Mouse (Mus musculus): ENCODE results near the gene Slco3a1. TPM values are rescaled to one million over a fixed set of nuclear protein-coding genes. Genes with fewer than 3 reads are reported as not detected.

The Slco3a1 gene
- polyA plus RNA-seq, 1 experiment from 2014 or later, result 1.2 TPM

DNA sequence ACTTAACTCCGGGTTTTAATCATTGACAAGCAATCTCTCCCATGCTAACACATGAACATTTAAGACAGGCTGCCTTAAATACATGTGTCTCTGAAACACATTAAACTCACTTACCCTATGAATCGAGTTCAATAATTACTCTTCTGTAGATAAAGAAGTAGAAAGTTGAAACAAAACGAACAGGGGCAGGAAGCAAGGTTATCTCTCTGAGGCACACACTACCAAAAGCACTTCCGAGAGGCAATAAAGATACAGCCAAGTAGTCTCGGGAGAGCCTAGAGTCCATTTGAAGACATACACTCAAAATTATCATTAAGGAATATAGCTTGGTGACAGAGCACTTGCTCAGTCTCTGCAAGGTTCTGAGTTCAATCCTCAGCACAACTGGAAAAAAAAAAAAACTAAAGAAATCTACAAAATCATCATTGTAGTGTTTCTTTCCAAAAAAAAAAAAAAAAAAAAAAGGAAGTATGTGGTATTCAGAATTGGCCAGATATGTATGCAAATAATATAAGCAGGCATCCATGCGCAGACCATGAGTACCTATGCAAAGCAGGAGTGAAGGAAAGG lies 5.5 kb downstream of the Slco3a1 start:
- Histone ChIP-seq H3K4me2 (no peak overlapping the region), H3K9ac (no peak overlapping the region), H3K4me1 (replicated peaks) (peaks cover 7% of the 10 kb centered on the region; the same call in 1 of the 2 replicates), H3K4me3 (replicated peaks) (no peak overlapping the region), H3K27me3 (peaks cover 29% of the 10 kb centered on the region), H3K27ac (no peak overlapping the region), H3K9me3 (replicated peaks) (no peaks in the 10 kb centered on the region), H3K36me3 (no peaks in the 10 kb centered on the region)
- WGBS (ENCODE audit: insufficient replicate concordance), result 16% methylated on average over 6 of the region's 6 CpGs
- DNase-seq (no peak), ATAC-seq (ENCODE audit: low read depth) (no peak)

DNA sequence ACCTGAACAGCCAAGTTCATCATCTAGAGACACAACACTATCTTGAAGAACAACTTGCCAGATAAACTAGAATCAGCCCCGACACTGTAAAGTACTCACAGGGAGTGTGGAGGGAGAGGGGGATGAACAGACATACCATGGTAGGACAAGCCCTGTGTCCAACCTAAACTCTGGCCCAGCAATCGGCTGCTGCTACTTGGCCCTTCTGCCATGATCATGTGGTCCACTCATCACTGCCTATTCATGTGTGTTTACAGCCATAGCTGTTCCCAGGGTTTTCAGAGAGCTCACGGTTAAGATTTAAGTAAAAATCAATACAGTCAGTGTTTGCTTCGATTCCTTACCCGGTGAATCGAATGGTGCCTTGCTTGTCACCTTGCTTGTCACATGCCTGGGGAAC lies 7.9 kb downstream of the Slco3a1 start:
- Histone ChIP-seq H3K4me1 (replicated peaks) (peaks cover 4% of the 10 kb centered on the region; the same call in 1 of the 2 replicates), H3K4me2 (no peak overlapping the region), H3K27ac (no peak overlapping the region), H3K4me3 (replicated peaks) (no peak overlapping the region), H3K9me3 (replicated peaks) (no peaks in the 10 kb centered on the region), H3K9ac (no peak overlapping the region), H3K36me3 (no peaks in the 10 kb centered on the region), H3K27me3 (peaks cover 4% of the 10 kb centered on the region)
- DNase-seq (no peak), ATAC-seq (ENCODE audit: low read depth) (no peak)
- 70% methylated on average over 6 of the region's 6 CpGs for whole genome bisulfite sequencing (ENCODE audit: insufficient replicate concordance)

- no peak overlapping the region for H3K27ac ChIP-seq
- no peak for ATAC-seq (ENCODE audit: low read depth)
- no peaks in the 10 kb centered on the region for H3K9me3 ChIP-seq (replicated peaks)
- DNase-seq, result no peak
- no peak overlapping the region for H3K4me2 ChIP-seq
- H3K9ac ChIP-seq, result no peak overlapping the region
- no peaks in the 10 kb centered on the region for H3K27me3 ChIP-seq
- no peak overlapping the region for H3K4me3 ChIP-seq (replicated peaks)
- WGBS (ENCODE audit: insufficient replicate concordance), result 69% methylated on average over 6 of the region's 6 CpGs
- peaks cover 4% of the 10 kb centered on the region; the same call in 1 of the 2 replicates for H3K4me1 ChIP-seq (replicated peaks)
- no peaks in the 10 kb centered on the region for H3K36me3 ChIP-seq
Observed at GRCm38 (mm10) chr7:74545498-74545990, 9.0 kb downstream of the Slco3a1 start.

DNA sequence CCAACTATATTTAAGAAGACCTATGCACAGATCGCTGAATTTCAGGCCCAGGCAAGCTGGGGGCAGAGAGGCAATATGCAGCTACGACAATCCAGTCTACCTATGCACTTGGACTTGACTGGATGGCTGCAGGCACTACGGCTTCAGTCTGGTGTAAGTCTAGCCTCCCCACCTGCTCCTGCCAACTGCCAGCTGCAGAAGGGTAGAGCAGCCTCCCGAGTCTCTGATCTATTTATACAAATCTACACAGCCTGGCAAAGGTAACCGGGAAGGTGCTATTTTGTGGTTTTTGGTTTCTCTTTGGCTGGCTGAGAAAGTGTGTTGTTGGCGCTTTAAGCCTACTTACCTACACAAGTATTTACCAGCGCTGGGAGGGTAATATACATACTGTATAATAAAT lies 10.3 kb downstream of the Slco3a1 start:
- H3K4me2 ChIP-seq, result no peak overlapping the region
- 61% methylated on average over 7 of the region's 7 CpGs for WGBS (ENCODE audit: insufficient replicate concordance)
- no peaks in the 10 kb centered on the region for H3K4me1 ChIP-seq (replicated peaks)
- H3K36me3 ChIP-seq, result no peaks in the 10 kb centered on the region
- no peaks in the 10 kb centered on the region for H3K27me3 ChIP-seq
- H3K27ac ChIP-seq, result no peak overlapping the region
- DNase-seq (no peak), ATAC-seq (ENCODE audit: low read depth) (no peak)
- no peak overlapping the region for H3K4me3 ChIP-seq (replicated peaks)
- H3K9ac ChIP-seq, result no peak overlapping the region
- no peaks in the 10 kb centered on the region for H3K9me3 ChIP-seq (replicated peaks)

- Histone ChIP-seq H3K36me3 (no peaks in the 10 kb centered on the region), H3K27me3 (no peaks in the 10 kb centered on the region), H3K4me3 (replicated peaks) (no peak overlapping the region), H3K4me1 (replicated peaks) (no peaks in the 10 kb centered on the region), H3K9me3 (replicated peaks) (no peaks in the 10 kb centered on the region), H3K4me2 (no peak overlapping the region), H3K27ac (no peak overlapping the region), H3K9ac (no peak overlapping the region)
- no peak for DNase-seq
- ATAC-seq (ENCODE audit: low read depth), result no peak
- 56% methylated on average over 4 of the region's 4 CpGs for WGBS (ENCODE audit: insufficient replicate concordance)
Observed at GRCm38 (mm10) chr7:74541958-74542357, 12.6 kb downstream of the Slco3a1 start.

DNA sequence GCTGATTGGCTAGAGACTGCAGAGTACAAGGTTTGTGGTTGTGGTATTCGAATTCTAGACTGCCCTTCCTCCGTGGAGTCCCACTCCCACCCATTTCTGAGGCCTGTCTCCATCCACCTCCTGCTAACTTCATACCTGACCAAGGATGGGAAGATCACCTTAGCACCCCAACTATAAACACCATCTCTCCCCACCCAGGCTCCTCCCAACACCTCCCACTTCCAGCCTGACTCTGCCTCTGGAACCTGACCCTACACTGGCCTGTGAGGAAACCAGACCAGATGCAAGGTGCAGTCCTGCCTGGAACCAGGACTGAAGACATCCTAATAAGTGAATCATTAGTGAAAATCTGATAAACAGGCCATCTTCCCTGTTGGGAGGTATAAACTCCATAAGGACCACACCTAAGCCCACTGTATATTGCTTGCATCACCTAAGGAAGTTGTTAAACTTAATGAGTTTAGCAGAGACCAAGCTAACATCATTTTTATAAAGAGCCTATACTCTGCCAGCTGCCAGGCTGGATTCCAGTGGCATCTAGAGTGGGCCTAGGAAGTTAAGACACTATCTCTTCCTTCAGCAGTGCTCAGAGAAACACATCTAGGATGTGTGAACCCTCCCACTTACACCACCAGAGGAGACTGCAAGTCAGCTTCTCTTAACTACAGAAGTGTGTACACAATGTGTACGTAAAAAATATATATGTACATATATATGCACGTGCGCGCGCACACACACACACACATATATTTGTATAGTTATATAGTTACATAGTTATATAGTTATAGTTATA lies 13.5 kb downstream of the Slco3a1 start:
- WGBS (ENCODE audit: insufficient replicate concordance), result 75% methylated on average over 7 of the region's 7 CpGs
- H3K36me3 ChIP-seq, result no peaks in the 10 kb centered on the region
- H3K4me3 ChIP-seq (replicated peaks), result no peak overlapping the region
- DNase-seq, result no peak
- H3K4me2 ChIP-seq, result no peak overlapping the region
- H3K27me3 ChIP-seq, result no peaks in the 10 kb centered on the region
- H3K4me1 ChIP-seq (replicated peaks), result no peaks in the 10 kb centered on the region
- ATAC-seq (ENCODE audit: low read depth), result no peak
- H3K9ac ChIP-seq, result no peak overlapping the region
- no peaks in the 10 kb centered on the region for H3K9me3 ChIP-seq (replicated peaks)
- no peak overlapping the region for H3K27ac ChIP-seq

- Histone ChIP-seq H3K4me2 (no peak overlapping the region), H3K4me3 (replicated peaks) (no peak overlapping the region), H3K27ac (no peak overlapping the region), H3K36me3 (no peaks in the 10 kb centered on the region), H3K9ac (no peak overlapping the region), H3K27me3 (no peaks in the 10 kb centered on the region), H3K4me1 (replicated peaks) (no peaks in the 10 kb centered on the region), H3K9me3 (replicated peaks) (no peaks in the 10 kb centered on the region)
- no peak for DNase-seq
- no peak for ATAC-seq (ENCODE audit: low read depth)
- WGBS (ENCODE audit: insufficient replicate concordance), result 64% methylated on average over 4 of the region's 4 CpGs
Observed at GRCm38 (mm10) chr7:74536186-74536585, 18.4 kb downstream of the Slco3a1 start.

- Histone ChIP-seq H3K9ac (no peak overlapping the region), H3K4me2 (no peak overlapping the region), H3K36me3 (no peaks in the 10 kb centered on the region), H3K27me3 (no peaks in the 10 kb centered on the region), H3K4me1 (replicated peaks) (peaks cover 9% of the 10 kb centered on the region), H3K9me3 (replicated peaks) (no peaks in the 10 kb centered on the region), H3K4me3 (replicated peaks) (no peak overlapping the region), H3K27ac (no peak overlapping the region)
- WGBS (ENCODE audit: insufficient replicate concordance), result 58% methylated on average over 7 of the region's 7 CpGs
- DNase-seq (no peak), ATAC-seq (ENCODE audit: low read depth) (no peak)
Observed at GRCm38 (mm10) chr7:74531468-74532097, 23.0 kb downstream of the Slco3a1 start.

DNA sequence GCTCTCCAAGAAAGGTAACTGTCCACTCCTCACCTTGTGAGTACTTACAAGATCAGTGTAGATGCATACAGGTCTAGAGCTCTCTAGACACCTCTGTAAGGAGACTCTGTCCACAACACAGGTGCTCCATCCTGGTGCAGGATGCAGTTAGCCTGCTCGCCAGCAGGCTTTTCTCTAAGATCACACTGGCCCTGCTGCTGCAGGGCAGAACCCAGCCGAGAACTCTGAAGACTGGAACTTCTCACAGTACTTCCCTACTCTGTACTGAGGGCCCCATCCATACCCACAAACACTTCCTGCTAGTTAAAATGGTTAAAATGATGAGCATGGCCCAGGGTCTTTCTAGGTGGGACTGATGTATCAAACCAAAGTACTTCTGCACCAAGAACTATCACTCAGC lies 24.7 kb downstream of the Slco3a1 start:
- Histone ChIP-seq H3K27me3 (no peaks in the 10 kb centered on the region), H3K4me3 (replicated peaks) (no peak overlapping the region), H3K9me3 (replicated peaks) (no peaks in the 10 kb centered on the region), H3K27ac (no peak overlapping the region), H3K9ac (no peak overlapping the region), H3K4me2 (no peak overlapping the region), H3K4me1 (replicated peaks) (peaks cover 9% of the 10 kb centered on the region), H3K36me3 (no peaks in the 10 kb centered on the region)
- 23% methylated on average over 2 of the region's 2 CpGs for WGBS (ENCODE audit: insufficient replicate concordance)
- ATAC-seq (ENCODE audit: low read depth) (no peak), DNase-seq (no peak)

- H3K4me2 ChIP-seq, result no peak overlapping the region
- no peak overlapping the region for H3K27ac ChIP-seq
- H3K9ac ChIP-seq, result no peak overlapping the region
- H3K4me1 ChIP-seq (replicated peaks), result peaks cover 9% of the 10 kb centered on the region
- H3K9me3 ChIP-seq (replicated peaks), result no peaks in the 10 kb centered on the region
- DNase-seq, result no peak
- no peak overlapping the region for H3K4me3 ChIP-seq (replicated peaks)
- WGBS (ENCODE audit: insufficient replicate concordance), result 27% methylated on average over 4 of the region's 4 CpGs
- ATAC-seq (ENCODE audit: low read depth), result no peak
- no peaks in the 10 kb centered on the region for H3K27me3 ChIP-seq
- no peaks in the 10 kb centered on the region for H3K36me3 ChIP-seq
Observed at GRCm38 (mm10) chr7:74529183-74529757, 25.3 kb downstream of the Slco3a1 start.

GRCm38 (mm10) chr7:74528182-74528581 lies 26.4 kb downstream of the Slco3a1 start:
- Histone ChIP-seq H3K27me3 (no peaks in the 10 kb centered on the region), H3K4me1 (replicated peaks) (peaks cover 9% of the 10 kb centered on the region), H3K9me3 (replicated peaks) (no peaks in the 10 kb centered on the region), H3K9ac (no peak overlapping the region), H3K27ac (no peak overlapping the region), H3K4me2 (no peak overlapping the region), H3K36me3 (no peaks in the 10 kb centered on the region), H3K4me3 (replicated peaks) (no peak overlapping the region)
- DNase-seq (no peak), ATAC-seq (ENCODE audit: low read depth) (no peak)
- 72% methylated on average over 5 of the region's 5 CpGs for WGBS (ENCODE audit: insufficient replicate concordance)

Data from liver, embryonic 13.5 days (tissue).